Mouse (Mus musculus) MN1 (cell line): Measurements from ENCODE around the gene Mettl15.

ENCODE experiments used
- DNase-seq: peaks from one replicate; pipeline ENCODE4 v3.0.0-alpha.2; 2016; ENCODE audit warnings: low spot score

Mettl15 gene

DNA sequence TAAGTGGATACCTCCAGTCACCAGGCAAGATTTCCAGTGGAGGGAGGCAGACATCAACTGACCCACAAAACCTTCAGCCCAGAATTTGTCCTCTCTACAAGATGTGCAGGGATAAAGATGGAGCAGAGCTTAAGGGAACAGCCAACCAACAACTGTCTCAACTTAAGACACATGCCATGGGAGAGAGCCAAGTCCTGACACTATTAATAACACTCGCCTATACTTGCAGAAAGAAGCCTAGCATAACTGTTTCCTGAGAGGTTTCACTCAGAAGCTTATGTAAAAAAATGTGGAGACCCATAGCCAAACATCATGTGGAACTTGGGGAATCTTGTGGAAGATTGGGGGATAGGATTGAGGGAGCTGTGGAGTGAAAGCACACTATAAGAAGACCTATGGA, 124.4 kb downstream of the Mettl15 start:
- DNase-seq: no peak

GRCm38 (mm10) chr2:109153402-109154050, 127.0 kb downstream of the Mettl15 start:
- no peak for DNase-seq

DNA sequence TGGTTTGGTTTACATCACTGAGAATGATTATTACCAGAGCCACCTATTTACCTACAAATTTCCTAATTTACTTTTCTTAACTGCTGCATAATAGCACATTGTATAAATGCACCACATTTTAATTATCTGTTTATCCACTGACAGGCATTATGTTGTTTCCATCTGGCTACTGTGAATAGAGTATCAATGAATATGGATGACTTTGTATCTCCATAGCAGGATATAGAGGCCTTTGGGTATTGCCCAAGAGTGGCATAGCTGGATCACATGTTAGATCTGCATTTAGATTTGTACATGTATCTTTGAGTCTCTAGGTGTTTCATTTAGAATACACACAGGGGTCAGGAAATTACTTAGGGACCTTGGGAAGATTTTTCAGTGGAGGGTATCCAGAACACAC, 133.3 kb downstream of the Mettl15 start:
- no peak for DNase-seq

- DNase-seq: no peak
These were observed 136.1 kb downstream of the Mettl15 start for GRCm38 (mm10) chr2:109144410-109144809.

- peak; percentile 7 for DNase-seq
These were observed 140.2 kb downstream of the Mettl15 start for GRCm38 (mm10) chr2:109140330-109140729.

DNA sequence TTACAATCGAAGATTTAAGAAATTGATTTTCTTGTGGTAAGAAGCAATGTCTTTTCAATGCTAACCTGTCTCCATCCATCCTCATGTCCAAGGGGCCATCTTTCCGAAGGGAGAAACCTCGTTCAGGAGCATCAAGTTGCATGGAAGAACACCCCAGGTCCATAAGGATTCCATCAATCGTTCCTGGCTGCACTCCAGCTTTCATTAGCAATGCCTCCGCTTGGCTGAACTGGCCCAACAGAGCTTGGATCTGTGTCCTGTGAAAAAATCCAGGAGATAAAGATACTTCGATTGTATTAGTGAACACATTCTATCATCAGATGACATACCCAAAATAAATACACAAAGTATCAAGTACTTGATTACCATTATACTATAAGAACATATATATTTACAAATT, 143.3 kb downstream of the Mettl15 start:
- no peak for DNase-seq

- no peak for DNase-seq
These were observed 149.8 kb downstream of the Mettl15 start for GRCm38 (mm10) chr2:109130718-109131117.

- DNase-seq: no peak
These were observed 150.6 kb downstream of the Mettl15 start for GRCm38 (mm10) chr2:109129921-109130320.

GRCm38 (mm10) chr2:109105773-109106484, 174.6 kb downstream of the Mettl15 start:
- DNase-seq: peak; percentile 58

DNA sequence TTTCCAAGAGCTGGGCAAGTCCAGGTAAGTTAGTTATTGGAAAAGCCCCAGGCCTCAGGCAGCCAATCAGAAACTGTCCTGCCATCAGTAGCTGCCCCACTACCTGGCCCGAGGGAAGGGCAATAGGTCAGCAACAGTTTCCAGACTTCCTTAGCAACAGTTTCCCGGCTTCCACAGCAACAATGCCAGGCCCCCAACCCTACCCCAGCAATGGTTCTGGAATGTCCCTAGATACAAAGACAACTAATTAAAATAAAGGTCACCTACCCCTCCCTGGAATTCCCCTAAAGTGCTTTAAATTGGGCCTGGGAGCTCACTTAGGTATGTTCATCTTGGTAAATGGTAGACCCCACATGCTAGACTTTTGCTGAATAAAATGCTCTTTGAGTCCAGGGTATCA, 230.9 kb downstream of the Mettl15 start:
- no peak for DNase-seq
